Mouse (Mus musculus) forelimb bud, embryonic 11.5 days (tissue): ENCODE data around the gene Gm10638.
A peak's percentile ranks its signal among the peaks of the same experiment; 100 is the strongest.

Experiments
- DNase-seq: peaks from one replicate; pipeline ENCODE4 v3.0.0-alpha.2; 2012; ENCODE audit warnings: low read depth, low spot score

Gene Gm10638

DNA sequence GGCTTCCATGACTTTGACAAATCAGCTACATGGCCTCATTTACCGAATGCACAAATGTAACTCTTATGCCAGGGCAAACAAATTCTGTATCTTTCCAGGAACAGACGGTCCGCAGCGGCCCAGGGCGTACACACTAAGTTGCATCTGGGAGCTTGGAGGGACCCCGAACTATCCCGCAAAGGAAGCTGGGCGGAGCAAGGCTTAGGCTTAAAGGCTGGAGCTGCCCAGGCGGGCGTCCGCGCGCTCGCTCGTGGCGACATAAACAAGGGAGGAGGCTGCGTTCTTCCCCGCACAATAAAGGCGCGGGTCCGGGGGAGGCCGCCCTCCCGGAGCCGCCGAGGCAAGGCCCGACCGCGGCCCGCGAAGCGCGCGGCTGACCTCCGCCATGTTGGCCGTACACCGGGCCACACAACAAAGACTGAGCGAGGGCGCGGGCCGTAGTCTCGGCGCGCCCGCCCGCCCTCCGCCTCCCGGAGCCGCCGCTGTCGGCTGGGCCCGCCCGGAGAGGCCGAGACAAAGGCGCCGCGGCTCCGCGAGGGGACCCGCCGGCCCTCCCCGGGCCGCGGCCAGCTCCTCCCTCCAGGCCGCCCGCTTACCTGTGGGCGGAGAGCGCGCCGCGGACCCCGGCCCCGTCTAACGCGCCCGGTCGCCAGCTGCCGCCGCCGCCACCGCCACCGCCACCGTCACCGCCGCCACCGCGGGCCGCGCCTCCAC is at the start of gene Gm10638, which contains the start of gene Siah1a:
Gene Gm10638 (plus strand): TSS at position 479 of the 714 bp plus-strand sequence.
Gene Siah1a (minus strand): TSS at position 714 of the 714 bp plus-strand sequence.
- peak; percentile 60 for DNase-seq

DNA sequence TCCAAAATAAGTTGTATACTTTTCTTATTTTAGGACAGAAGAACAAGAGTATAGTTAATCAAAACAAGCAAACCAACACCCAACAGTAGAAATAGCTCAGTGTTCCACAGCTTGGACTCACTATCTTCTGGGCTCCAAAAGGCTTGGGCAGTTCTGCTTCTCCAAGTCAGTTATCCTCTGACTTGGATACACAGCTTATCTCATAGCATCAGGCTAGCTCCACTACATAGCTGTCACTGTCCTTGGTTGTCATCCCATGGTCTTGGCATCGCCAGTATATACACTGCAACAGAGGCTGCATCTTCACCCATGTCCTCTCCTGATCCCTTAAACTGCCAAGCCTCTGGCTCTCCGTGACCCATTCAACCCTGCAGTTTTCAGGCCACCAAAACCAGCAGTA is 49.8 kb upstream of the Gm10638 start:
- no peak for DNase-seq

DNA sequence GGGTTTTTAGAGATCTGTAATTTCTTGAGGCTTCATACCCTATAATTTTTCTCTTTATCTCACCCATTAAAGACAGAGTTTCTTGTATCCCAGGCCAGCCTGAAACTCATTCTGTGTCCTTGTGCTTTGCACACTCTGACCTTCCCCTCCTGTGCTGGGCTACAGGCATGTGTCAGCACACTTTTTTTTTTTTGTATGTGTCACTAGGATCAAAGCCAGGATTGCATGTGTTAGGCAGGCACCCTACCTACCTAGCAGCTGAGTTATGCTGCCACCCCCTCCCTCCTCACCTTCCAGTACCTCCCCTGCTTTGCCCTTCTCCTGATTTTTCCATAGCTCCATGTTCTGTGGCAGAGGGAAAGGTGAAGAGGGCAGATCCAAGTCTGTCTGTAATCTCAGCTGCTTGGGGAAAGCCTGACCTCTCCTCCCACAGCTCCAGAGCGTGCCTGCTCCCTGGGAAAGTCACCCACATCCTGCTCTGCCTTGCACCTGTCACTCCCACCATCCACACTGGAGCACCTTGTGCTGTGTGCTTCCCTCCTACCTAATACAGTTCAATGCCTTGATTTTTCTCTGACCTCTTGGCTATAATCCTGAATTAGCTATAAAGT is 46.6 kb upstream of the Gm10638 start:
- DNase-seq = no peak

DNA sequence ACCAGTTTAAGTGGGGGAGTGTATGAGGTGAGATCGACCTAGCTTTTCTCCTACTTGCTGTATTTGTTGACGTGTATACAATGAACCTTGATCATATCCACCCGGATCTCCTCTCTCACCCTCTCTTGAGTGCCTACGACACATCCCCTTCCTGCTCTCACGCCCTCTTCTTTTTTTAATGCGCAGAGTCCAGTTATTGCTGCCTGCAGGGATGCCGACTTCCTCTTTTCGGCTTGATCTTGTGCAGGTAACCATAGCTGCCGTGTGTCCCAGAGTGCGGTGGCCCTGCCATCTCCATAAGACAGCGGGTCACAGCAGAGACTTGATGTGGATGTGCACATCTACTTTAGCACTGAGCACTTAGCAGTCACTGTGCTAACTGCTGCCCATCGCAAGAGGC is 46.0 kb upstream of the Gm10638 start:
- DNase-seq = no peak

DNA sequence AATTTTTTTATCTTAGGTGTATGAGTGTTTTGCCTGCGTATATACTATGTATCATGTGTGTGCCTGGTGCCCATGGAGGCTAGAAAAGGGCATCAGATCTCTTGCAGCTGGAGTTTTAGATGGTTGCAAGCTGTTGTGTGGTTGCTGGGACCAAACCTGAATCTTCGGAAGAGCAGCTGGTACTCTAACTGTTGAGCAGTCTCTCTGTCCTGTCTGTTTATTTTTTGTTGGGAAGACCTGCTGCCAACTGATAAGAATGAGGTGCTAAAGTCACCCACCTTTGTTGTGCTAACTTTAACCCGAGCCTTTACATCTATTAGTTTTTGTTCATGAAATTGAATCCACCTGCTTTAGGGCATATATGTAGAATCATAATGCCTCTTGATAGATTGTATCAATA is 43.0 kb upstream of the Gm10638 start:
- DNase-seq = no peak

DNA sequence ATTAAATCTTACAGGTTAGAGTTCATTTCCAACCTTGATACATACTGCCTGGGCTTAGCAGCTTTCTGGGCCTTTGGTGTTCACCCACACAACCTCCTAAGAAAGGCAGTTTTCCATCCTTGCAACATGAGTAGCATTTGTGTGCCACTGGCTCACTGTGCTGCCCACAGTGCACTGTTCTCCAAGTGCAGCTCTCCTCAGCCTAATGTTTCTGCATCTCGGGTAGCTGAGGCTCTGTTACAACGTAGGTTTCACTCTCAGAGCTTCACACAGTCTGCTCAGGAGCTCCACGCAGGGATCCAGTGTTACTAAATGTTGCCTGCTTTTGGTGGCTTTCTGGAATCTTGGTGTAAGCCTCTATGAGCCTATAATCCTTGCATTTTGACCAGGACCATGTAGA is 40.2 kb upstream of the Gm10638 start:
- no peak for DNase-seq

- no peak for DNase-seq
Observed at GRCm38 (mm10) chr8:86706756-86707155, 38.7 kb upstream of the Gm10638 start.

DNA sequence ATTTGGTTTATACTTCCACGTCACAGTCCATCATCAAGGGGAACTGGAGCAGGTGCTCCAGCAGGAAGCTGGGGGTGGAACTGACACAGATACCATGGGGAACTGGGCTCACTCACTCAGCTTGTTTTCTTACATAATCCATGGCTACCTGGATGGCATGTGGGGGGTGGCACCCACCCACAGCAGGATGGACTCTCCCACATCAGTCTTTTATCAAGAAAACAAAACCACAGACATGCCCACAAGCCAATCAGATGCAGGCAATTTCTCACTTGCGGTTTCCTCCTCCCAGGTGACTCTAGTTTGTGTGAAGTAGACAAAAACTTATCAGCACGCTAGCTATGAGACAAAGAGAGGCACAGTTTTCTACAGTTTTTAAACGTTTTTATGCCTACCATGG is 37.6 kb upstream of the Gm10638 start:
- DNase-seq = no peak

GRCm38 (mm10) chr8:86712594-86712993 is 32.9 kb upstream of the Gm10638 start:
- DNase-seq = no peak

DNA sequence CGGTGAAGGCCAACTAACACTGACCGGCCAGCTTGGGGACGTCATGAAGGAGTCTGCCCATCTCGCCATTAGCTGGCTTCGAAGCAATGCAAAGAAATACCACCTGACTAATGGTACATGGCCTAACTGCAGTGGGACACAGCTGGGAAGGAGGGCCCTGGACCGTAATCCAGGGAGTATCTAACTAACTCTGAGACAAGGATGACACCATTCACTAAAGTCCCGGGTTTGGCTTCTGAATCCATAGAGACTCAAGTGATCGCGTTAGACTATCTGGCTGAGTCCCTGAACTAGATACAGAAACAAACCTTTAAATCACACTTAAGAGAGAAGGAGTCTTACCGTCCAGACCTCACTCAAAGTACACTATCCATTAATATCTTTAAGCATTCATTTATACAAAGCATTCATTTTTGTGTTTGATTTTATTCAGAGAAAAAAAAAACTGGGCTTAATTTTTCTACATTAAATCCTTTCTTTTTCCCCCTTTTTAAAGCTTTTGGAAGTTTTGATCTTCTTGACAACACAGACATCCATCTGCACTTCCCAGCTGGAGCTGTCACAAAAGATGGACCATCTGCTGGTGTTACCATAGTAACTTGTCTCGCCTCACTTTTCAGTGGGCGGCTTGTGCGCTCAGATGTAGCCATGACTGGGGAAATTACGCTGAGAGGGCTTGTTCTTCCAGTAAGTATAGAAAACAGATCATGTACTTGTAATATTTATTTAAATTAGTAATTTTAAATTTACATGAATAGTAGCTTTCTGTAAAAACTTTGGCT is 31.9 kb upstream of the Gm10638 start:
- no peak for DNase-seq

GRCm38 (mm10) chr8:86718332-86718994 is 27.0 kb upstream of the Gm10638 start:
- DNase-seq = no peak

DNA sequence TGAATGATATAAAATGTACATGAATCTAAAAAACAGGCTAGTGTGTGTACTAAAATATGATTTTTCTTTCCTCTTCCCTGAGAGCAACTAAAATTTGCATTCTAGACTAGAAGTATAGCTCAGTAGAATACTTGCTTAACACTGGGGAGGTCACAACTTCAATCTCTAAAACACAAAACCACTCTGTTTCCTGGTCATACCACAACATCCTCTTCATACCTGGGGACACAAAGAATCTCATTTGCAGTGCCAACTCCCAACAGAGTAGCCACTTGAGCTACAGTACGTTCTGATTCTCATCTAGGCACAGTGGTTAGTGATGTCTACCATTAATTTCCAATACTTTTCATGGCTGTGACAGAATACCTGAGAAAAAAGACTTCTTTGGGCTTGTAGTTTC is 26.1 kb upstream of the Gm10638 start:
- no peak for DNase-seq

DNA sequence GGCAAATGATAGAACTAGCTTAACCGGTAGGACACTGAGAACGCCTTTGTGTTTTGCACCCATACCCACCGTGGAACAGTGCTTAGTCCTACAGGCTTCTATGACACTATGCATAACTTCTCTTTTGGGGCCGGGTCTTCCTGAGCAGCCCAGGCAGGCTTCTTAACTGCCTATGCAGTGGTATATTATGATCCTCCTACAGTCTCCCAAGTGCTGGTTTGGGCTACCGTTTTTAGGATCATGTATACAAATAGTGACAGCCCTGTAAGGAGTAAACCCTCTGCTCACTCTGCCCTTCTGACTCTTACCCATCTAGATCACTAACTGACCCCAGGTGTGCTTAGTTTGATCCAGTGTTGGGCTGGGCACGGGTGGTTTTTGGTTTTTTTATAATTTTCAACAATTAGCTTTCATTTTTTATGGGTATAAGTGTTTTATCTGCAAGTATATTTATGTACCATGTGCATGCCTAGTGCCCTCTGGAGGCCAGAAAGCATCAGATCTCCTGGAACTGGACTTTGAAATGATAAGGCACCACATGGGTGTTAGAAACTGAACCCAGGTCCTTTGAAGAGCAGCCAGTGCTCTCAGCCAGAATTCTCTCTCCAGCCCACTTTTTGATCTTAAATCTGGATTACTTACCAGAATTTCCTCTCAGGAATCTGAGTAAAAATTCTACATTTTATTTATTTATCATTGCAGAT is 24.6 kb upstream of the Gm10638 start:
- DNase-seq = no peak

GRCm38 (mm10) chr8:86721490-86721889 is 24.0 kb upstream of the Gm10638 start:
- no peak for DNase-seq

DNA sequence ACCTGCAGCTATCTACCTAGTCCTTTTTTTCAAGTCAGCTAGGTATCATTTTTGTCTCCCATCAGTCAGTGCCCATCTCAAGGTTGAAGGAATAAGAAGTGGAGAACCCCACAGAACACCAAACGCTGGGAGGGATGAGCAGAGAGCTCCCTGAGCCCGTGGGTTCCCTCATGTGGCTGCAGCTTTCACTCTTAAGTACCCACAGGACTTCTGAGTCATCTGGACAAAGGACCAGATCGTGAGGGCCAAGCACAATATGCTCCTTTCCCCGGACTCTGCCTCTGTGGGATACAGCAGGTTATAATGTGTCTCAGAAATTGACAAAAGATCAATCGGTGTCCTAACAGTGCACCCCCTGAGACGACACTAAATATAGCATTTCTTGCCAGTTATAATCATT is 18.5 kb upstream of the Gm10638 start:
- no peak for DNase-seq

DNA sequence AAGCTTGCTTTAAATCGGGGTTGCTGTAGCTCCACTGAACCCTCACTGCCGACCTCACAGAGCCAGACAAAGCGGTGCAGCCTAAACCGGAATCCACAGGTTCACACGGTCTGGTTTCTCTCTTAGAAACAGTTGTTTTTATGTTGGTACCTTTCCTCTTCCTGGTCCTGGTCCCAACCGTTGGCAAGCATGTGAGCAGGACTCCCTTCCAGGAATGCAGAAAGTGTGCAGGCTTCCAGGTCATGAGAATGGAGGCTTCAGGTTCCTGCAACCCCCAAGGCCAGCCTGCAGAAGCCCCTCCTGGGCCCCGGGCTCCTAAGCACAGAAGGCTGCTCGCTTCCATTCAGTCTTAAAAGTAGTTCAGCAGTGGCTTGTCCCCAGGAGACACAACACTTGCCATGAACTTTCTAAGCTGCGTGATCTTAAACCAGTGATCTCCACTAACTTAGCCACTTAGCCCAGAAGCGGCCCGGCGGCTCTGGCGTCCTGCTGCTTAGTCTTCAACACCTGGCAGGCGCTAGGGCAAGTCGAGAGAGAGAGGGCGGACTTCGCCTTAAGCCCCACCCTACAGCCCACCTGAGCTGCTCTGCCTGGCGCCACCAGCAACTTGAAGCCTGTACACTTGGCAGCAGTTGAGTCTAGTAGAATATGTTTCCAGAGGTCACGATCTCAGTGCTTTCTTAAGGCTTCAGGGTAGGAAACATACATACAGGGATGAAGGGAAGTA is 17.1 kb upstream of the Gm10638 start:
- DNase-seq = no peak

DNA sequence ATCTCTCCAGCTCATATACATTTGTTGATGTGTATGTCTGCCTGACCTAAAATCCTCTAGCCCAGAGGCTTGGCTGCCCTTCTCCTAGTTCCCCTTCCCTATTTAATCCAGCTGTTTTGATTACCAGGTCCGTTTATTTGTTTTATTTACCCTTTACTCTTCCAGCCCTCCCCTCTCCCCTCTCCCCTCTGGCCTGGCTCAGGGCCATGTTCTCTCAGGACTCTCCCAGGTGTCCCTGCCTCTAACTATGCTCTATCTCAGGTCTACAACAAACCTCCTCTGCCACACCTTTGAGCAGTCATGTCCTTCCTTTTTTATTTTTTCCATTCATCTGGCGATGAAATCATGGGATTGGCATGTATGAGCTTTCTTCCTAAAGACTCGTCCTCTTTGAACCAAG is 15.2 kb upstream of the Gm10638 start:
- DNase-seq = no peak

DNA sequence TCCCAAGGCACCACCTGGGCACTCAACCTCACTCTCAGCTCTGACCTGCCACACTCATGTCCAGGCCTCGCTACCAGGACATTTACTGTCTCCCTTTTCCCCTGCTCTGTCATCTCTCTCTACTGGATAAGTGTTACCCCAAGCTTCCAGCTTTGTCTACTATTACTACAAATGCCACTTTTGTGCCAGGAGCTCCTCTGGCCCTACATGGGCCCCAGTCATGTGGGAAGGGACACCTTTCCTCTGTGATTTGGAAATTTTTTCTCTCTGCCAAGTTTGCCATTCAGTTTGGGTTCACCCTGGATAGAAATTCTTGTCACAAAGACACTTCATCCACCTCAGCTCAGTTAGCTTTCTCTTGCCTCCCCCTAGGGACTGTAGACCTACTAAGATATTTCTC is 14.6 kb upstream of the Gm10638 start:
- DNase-seq = no peak

GRCm38 (mm10) chr8:86734171-86734570 is 11.3 kb upstream of the Gm10638 start:
- no peak for DNase-seq

DNA sequence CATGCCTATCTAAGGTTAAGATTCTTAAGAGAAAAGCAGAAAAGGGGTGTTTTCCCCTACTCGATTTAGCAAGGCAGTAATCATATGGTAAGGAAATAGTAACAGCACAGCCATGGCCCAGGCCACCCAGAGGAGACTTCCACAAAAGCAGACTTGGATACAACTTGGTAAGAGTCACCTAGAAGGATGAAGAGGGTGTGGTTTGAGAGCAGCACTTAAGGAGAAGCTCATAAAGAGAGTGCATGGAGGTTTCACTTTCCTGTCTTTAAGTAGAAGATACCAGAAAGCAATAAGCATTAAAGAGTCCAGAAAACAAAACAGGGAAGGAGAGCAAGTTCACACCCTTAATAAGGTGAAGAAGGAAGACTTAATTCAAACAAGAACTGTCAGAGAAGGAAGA is 10.5 kb upstream of the Gm10638 start:
- DNase-seq = no peak
